Mouse (Mus musculus) brain, embryonic 14.5 days (tissue): Measurements from ENCODE around the gene Smoc1.

Experiments
- CTCF ChIP-seq: fragments of 200-500 bp; IDR thresholded peaks from 2 replicates; pipeline ENCODE4 v1.5.1; 2012; ENCODE audit warnings: inconsistent platforms, mild to moderate bottlenecking, moderate library complexity, borderline replicate concordance; ENCODE audit not compliant: insufficient read depth, insufficient read length; ENCODE audit errors: extremely low read depth
- POLR2A ChIP-seq: fragments of 200-500 bp; IDR thresholded peaks from 2 replicates; pipeline ENCODE4 v1.6.1; 2012; ENCODE audit warnings: mild to moderate bottlenecking, inconsistent platforms, borderline replicate concordance; ENCODE audit not compliant: poor library complexity, insufficient read depth, insufficient read length, severe bottlenecking; ENCODE audit errors: extremely low read depth

DNA sequence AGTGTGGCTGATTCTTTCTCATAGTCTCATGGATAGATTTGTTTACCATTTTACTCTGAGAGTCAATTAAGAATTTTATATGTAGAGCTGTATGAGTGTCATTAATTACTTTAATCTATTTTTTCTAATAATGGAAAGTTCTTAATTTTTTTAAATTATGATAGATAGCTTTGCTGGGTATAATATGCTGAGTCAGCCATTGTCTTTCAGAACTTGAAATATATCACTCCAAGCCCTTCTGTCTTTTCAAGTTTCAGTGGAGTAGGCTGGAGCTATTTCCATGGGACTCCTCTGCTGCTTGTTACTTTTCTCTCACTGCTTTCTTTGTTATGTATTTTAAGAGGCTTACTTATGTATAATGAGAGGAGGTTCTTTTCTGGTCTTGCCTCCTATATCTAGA is 93.7 kb downstream of the Smoc1 start:
- TF ChIP-seq POLR2A (no peak), CTCF (no peak)
